Mouse (Mus musculus) testis, postnatal 14 days (tissue): ENCODE measurements around the gene Dennd2a.
A peak's percentile ranks its signal among the peaks of the same experiment; 100 is the strongest.

Experiments used
- DNase-seq: peaks from one replicate; pipeline ENCODE4 v3.0.0; 2021; ENCODE audit warnings: low spot score

The Dennd2a gene

DNA sequence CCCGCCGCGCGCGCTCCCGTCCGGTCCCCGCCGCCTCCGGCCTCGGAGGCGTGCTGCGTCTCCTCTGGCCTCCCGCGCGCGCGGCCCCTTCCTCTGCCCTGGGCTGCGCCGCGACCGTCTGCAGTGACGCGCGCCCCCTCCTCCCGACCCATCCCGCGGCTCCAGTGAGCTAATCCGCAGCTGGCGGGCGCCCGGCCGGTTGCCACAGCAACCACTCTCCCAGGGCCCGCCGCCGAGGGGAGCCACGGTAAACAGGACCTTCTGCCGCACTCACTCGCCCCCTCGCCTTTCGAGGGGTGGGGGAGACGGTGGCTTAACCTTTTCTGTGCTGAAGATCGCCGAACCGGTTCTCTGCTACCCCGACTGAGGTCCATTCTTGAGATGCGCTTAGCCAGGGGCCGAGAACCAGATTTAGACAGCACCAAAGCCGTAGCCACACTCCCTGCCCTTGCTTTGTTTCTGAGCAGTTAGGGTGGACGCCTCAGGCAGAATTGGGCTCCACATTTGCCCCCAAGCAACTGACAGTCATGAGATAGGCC, at the start of gene Dennd2a:
Dennd2a (minus strand) TSS at position 145 of the 539 bp plus-strand sequence.
- DNase-seq, result peak; percentile 80

- no peak for DNase-seq
Measured at GRCm38 (mm10) chr6:39607365-39607764, 49.7 kb upstream of the Dennd2a start.

- DNase-seq, result no peak
Measured at GRCm38 (mm10) chr6:39606862-39607261, 49.2 kb upstream of the Dennd2a start.

- DNase-seq, result no peak
Measured at GRCm38 (mm10) chr6:39606056-39606455, 48.4 kb upstream of the Dennd2a start.

GRCm38 (mm10) chr6:39604565-39604964, 46.9 kb upstream of the Dennd2a start:
- DNase-seq, result no peak

DNA sequence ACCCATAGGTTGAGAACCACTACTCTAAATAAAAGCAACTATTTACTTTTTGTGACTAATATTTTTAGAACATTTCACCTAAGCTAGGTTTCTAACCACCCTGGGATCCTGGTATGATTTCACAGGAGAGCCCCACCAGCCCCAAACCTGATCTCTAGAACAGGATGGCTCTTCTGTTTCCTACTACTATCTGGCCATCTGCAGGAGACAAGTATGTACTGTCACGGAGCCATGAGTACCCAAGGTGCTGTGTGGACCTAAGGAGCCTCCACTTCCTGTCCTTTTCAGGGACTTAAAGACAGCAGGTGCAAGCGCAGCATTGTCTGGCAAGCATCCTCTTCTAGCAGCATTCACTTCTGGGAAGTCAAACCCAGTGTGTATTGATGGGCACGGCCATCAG, 44.2 kb upstream of the Dennd2a start:
- no peak for DNase-seq

GRCm38 (mm10) chr6:39600851-39601250, 43.2 kb upstream of the Dennd2a start:
- DNase-seq, result no peak

- DNase-seq, result peak; percentile 92
Measured at GRCm38 (mm10) chr6:39592401-39593214, 34.9 kb upstream of the Dennd2a start, which contains the start of gene Ndufb2. Ndufb2 (plus strand) TSS chr6:39592574.

DNA sequence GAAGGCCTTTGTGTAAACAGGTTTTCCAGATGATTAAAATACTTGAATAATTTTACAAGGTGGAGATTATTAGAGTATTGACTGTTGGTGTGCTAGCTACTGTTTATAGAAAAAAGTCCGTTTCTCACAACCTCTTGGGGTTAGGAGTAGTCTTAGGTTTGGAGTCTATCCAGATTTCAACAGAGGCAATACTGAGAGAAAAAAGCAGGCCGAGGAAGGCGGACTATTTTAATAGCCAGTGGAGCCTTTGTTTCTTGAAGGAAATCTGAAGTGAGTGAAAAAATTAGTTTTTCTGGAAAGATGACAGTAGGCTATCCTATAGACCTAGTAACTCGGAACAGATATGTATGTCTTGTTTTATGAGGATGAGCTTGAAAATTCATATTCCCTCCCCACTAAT, 33.8 kb upstream of the Dennd2a start:
- DNase-seq, result no peak

- DNase-seq, result no peak
Measured at GRCm38 (mm10) chr6:39585517-39585916, 27.9 kb upstream of the Dennd2a start, which contains the start of gene Gm42420. Gm42420 (plus strand) TSS chr6:39585753.

DNA sequence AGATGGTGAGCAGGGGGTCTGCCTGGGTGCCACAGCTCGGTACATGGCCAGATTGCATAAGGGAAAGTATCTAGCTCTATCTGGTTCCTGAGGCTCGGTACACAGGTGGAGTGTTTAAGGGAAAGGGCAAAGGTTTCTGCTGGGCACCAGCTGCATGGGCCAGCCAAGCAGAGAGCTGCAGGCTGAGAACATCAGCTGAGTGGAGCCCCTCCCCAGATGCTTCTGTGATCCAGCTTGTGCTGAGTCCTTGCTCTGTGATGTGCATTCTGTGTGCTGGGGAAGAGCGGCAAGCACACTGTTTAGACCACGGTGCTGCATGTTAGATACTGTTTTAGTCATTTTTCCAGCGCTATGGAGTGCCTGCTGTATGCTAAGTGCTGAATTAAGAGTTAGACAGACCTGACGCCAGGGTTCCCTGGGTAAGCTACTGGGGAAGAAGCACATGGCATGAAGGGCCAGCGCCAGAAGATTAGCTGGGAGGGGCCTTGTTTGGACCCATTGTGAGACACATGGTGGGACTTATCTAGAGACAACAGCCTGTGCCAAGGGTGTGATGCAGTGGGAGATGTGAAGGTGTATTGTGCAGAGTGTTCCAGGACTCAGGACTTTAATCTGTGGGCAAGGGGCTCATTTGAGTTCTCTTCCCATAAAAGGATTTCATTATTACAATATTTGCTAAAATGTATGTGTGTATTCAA, 23.6 kb upstream of the Dennd2a start:
- no peak for DNase-seq

- no peak for DNase-seq
Measured at GRCm38 (mm10) chr6:39580558-39580957, 22.9 kb upstream of the Dennd2a start.

DNA sequence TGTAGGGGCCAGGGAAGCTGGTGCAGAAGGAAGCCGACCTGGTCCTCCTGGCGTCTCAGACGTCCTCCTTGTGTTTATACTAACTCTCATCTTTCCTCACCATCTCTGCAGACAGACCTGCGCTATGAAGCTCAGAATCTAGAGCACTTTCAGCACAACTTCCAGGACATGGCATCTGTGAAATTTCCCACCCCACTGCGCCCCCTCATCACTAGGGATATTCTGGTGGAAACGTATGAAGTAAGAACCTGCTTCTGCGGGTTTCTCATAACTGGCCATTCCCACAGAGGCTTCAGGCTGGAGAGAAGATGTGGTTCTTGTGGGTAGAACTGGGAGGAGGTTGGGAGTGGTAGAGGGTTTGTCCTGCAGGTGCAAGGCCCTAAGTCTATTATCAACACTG, 21.9 kb upstream of the Dennd2a start:
- DNase-seq, result no peak

- DNase-seq, result no peak
Measured at GRCm38 (mm10) chr6:39574951-39575350, 17.3 kb upstream of the Dennd2a start.

DNA sequence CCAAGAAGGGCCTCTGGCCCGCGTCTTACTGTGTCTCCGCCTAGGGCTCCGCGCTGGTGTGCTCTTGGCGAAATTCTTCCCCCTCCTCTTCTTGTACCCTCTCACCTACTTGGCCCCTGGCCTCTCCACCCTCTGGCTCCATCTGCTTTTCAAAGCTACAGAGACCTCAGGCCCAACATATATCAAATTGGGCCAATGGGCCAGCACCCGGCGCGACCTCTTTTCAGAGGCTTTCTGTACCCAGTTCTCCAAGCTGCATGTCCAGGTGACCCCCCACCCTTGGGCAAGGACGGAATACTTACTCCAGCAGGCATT, 16.8 kb upstream of the Dennd2a start:
- DNase-seq, result no peak

DNA sequence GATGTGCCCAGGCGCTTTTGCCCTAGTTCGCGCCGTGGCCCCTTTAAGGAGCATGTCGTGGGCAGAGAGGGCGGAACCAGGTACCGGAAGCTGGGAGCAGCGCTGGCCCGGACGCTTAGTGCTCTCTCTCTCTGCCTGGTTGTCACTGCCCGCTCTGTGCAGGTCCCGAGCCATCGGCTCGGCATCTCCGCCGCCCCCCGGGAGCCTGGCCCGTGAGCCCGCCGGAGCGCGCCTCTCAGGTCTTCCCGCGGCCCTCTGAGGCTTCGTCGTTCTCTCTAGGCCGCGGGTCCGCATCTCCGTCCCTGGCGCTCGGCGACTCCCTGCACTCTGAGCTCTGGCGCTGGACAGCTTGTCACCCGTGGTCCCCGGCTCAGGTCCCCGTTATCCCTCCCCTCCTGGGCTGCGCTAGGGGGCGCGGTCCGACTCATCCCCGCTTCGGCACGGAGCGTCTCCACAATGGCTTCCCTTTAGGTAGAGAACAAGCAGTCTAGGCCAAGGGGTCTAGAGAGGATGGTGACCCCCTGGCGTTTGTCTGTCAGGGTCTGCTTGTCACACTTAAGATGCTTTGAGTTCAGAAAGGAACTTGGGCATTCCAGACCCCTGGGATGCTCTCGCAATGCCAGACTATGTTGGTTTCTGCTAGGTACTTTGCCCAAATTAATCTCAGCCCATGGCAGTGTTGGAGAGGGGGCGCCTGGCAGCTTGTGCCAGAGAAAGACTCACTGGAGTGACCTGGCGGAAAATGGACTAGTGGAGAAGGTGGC, 16.3 kb upstream of the Dennd2a start, which contains the start of gene Adck2:
Adck2 (plus strand) TSS at position 83 of the 764 bp plus-strand sequence.
- peak; percentile 82 for DNase-seq

DNA sequence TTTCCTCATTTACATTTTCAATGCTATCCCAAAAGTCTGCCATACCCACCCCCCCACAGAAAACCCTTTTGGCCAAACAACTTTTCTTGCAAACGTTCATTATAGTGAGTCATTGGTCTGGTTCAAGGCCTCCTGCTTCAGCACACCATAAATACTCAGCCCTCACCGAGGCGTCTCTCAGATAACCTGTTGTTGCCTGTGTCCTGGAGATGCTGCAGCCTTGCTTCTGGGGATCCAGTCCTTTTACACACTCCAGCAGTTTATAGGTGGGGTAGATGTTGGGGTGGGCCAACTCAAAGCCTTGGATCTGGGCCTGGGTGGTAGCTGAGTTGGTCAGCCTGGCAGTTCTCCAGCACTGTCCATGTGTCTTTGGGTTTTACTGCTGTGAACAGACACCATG, 12.8 kb upstream of the Dennd2a start:
- no peak for DNase-seq

- DNase-seq, result no peak
Measured at GRCm38 (mm10) chr6:39567528-39567927, 9.9 kb upstream of the Dennd2a start.

GRCm38 (mm10) chr6:39562166-39563015, 4.7 kb upstream of the Dennd2a start:
- DNase-seq, result peak; percentile 63

DNA sequence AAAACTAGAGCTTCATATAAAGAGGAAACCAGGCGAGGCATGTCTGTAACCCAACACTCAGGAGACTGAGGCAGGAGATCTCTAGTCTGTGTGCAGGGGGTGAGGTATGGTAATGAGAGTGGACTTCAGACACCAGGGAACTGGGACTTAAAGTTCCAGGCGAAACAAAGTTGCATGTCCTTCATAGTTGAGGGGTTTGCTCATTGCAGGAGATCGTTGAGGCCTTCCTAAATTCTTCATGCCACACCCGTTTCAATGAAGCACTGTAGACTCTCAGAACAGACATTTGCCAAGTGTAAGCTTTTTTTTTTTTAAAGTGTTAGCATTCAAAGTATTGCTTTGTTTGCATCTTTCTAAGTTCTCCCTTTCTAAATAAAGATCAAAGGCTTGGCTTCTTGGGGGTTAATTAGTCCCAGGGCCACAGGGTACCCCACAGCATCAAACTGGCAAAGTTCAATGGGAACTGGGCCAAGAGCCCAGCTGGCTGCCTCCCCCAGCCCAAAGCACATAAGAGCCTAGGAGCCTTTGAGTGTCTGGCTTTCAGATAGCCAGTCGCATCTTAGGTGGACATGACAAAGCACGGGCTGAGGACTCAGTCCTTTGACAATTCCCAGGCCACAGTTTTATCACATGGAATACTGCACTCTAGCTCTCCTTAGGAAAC, 1.7 kb upstream of the Dennd2a start:
- DNase-seq, result no peak
